Mouse (Mus musculus): Measurements from ENCODE around the gene Prrx2. TPM values are rescaled to one million over a fixed set of nuclear protein-coding genes. Genes with fewer than 3 reads are reported as not detected.

The Prrx2 gene
- polyA plus RNA-seq, 1 experiment from 2014 or later: 9.8 TPM

DNA sequence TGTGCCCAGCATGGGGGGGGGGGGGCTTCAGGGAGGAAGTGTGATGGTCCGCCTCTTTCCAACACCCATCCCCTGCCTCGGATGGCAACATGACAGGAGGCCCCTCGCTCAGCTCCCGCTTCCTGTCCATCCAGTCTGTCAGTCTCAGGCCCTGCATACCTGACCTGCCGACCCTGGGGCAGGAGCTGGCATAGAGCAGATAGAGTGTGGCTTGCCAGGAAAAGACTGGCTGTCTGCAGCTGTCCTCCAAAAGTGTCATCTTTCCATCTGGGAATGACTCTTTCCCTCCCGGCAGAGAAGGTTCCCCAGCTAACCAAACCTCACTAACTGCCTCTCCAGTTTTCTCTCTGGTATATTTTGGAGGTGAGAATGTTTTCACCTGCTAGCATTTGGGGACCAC is 15.8 kb downstream of the Prrx2 start:
- Histone ChIP-seq H3K4me1 (peaks cover 11% of the 10 kb centered on the region), H3K4me2 (replicated peaks) (no peak overlapping the region), H3K27me3 (replicated peaks) (peaks cover 26% of the 10 kb centered on the region), H3K27ac (no peak overlapping the region), H3K36me3 (no peaks in the 10 kb centered on the region), H3K9me3 (no peaks in the 10 kb centered on the region), H3K4me3 (no peak overlapping the region), H3K9ac (no peak overlapping the region)
- ATAC-seq (ENCODE audit: low FRiP score, low read depth): no peak
- WGBS: 64% methylated on average over 6 of the region's 6 CpGs

DNA sequence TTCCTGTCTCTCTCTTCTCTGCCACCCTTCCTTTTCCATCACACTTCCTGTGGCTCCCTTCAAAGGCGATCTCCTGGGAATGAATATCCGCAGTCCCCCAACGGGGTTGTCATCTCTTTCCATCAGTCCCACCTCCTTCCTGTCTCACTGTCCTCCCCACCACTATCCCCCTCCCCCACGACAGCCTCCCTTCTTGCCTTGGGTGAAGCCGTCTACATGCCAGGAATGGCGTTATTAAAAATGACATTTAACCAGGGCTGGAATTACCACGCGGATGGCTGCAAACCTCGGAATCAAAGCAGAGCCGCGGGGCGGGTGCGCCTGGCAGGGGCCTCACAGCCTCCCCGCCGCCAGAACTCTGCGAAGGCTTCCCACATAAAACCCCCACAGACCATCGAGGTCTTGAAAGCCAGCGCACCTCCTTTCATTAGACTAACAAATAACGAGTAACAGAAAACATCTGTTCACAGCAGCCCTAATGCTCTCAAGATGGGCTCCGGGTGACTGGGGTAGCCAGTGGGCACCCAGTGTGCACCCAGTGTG is 18.1 kb downstream of the Prrx2 start:
- Histone ChIP-seq H3K36me3 (no peaks in the 10 kb centered on the region), H3K4me3 (no peak overlapping the region), H3K27me3 (replicated peaks) (peaks cover 8% of the 10 kb centered on the region; the same call in 1 of the 2 replicates), H3K9ac (no peak overlapping the region; the same call in 1 of the 2 replicates), H3K9me3 (no peaks in the 10 kb centered on the region), H3K27ac (no peak overlapping the region), H3K4me1 (peaks cover 10% of the 10 kb centered on the region; the same call in 1 of the 2 replicates), H3K4me2 (replicated peaks) (no peak overlapping the region)
- WGBS: 40% methylated on average over 20 of the region's 20 CpGs
- ATAC-seq (ENCODE audit: low FRiP score, low read depth): no peak

DNA sequence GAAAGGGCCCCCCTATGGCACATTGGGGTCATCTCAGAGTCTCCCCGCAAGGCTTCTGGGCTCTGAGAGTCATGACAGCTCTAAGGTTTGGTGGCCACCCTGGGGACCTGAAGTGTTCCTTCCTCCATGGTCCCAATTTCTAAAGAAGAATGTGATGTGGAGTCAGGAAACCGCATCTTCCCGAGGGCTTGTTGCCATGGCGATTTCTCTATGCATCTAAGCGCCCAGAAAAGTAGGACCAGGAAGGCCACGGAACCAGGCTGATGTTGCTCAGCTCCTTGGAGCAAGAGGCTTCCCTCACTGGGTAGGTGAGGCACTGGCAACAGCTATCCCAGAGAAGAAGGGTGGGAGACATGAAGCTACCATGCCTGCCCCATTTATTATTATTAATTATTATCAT is 22.3 kb downstream of the Prrx2 start:
- ATAC-seq (ENCODE audit: low FRiP score, low read depth): no peak
- Histone ChIP-seq H3K9ac (no peak overlapping the region), H3K27ac (no peak overlapping the region), H3K4me3 (no peak overlapping the region), H3K9me3 (no peaks in the 10 kb centered on the region), H3K4me2 (replicated peaks) (no peak overlapping the region), H3K36me3 (no peaks in the 10 kb centered on the region), H3K4me1 (peaks cover 7% of the 10 kb centered on the region; the same call in 1 of the 2 replicates), H3K27me3 (replicated peaks) (peaks cover 8% of the 10 kb centered on the region; the same call in 1 of the 2 replicates)
- WGBS: 65% methylated on average over 6 of the region's 6 CpGs

DNA sequence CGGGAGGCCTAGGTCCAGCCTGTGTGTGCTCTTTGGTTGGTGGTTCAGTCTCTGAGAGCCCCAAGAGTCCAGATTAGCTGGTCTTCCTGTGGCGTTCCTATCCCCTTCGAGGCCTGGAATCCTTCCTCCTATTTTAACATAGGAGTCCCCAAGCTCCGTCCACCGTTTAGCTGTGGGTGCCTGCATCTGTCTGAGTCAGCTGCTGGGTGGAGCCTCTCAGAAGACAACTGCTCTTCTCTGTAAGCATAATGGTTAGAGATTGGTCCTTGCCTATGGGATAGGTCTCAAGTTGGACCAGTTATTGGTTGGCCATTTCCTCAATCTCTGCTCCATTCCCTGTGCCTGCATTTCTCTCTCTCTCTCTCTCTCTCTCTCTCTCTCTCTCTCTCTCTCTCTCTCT is 25.0 kb downstream of the Prrx2 start:
- no peak overlapping the region for H3K4me2 ChIP-seq (replicated peaks)
- 83% methylated on average over 5 of the region's 5 CpGs for WGBS
- no peak overlapping the region for H3K4me3 ChIP-seq
- no peak overlapping the region for H3K27ac ChIP-seq
- H3K4me1 ChIP-seq: peaks cover 8% of the 10 kb centered on the region
- no peaks in the 10 kb centered on the region for H3K36me3 ChIP-seq
- H3K27me3 ChIP-seq (replicated peaks): peaks cover 17% of the 10 kb centered on the region
- H3K9me3 ChIP-seq: no peaks in the 10 kb centered on the region
- no peak overlapping the region for H3K9ac ChIP-seq
- ATAC-seq (ENCODE audit: low FRiP score, low read depth): no peak

DNA sequence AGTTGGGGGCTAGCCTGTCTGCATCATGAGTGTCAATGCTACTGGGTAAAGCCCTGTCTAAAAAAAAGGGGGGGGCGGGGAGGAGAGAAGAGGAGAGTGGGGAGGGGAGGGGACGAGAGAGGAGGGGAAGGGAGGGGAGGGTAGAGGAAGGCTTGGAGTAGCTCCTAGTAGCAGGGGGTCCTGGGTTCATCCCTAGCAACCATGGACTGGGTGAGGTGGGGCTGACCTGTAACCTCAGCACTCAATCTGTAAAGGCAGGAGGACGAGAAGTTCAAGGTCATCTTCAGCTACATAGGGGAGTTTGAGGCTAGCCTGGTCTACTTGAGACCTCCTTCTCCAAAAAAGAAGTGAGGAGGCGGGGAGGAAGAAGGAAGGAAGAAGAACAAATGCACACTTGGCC is 27.3 kb downstream of the Prrx2 start:
- no peaks in the 10 kb centered on the region for H3K9me3 ChIP-seq

DNA sequence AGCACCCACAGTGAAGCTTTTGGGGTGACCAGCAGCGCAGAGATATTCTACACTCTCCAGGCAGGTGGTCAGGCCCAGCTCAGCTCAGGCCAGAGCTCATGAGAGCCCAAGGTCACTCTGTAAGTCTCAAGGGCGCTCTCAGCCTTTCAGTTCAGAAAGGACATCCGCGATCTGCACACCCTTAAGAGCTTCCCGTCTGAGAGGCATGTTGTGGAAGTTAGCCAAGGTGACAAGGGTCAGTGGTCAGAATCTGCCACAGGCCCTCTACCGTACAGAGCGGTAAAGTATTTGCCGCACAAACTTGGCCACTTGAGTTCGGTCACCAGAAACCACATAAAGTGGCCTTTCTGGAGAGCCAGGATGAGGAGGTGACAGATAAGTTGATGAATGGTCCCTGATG is 28.8 kb downstream of the Prrx2 start:
- H3K9me3 ChIP-seq: no peaks in the 10 kb centered on the region
- 77% methylated on average over 9 of the region's 9 CpGs for WGBS
- no peaks in the 10 kb centered on the region for H3K36me3 ChIP-seq
- peaks cover 12% of the 10 kb centered on the region for H3K4me1 ChIP-seq
- H3K4me2 ChIP-seq (replicated peaks): no peak overlapping the region
- H3K9ac ChIP-seq: no peak overlapping the region
- no peak overlapping the region for H3K4me3 ChIP-seq
- H3K27ac ChIP-seq: no peak overlapping the region
- H3K27me3 ChIP-seq (replicated peaks): peaks cover 34% of the 10 kb centered on the region
- ATAC-seq (ENCODE audit: low FRiP score, low read depth): no peak

More for the DNA sequence above, 27.3 kb downstream of the Prrx2 start:
- Histone ChIP-seq H3K9ac (no peak overlapping the region), H3K4me1 (peaks cover 12% of the 10 kb centered on the region), H3K27me3 (replicated peaks) (peaks cover 34% of the 10 kb centered on the region), H3K27ac (no peak overlapping the region), H3K36me3 (no peaks in the 10 kb centered on the region), H3K4me2 (replicated peaks) (no peak overlapping the region), H3K4me3 (no peak overlapping the region)
- ATAC-seq (ENCODE audit: low FRiP score, low read depth): no peak
- 64% methylated on average over 4 of the region's 4 CpGs for WGBS

DNA sequence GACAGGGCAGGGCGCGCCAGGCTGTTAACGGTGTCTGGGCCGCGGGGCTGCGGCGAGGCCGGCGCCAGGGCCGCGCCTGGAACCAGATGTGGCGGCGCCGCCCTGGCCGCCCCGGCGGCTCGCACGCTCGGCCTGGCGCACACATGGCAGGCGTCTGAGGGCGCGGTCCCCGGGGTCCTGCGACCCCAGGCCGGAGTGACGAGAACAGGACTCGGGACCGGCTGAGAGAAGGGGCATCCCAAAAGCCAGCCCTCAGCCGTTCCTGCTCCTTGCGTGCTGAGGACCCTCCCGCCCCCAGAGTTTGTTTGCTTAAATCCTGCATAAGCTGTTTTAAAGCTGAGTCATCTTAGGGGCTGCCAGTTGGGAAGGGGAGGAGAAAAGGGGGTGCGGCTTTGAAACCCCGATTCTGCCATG is 30.2 kb downstream of the Prrx2 start:
- H3K27ac ChIP-seq: no peak overlapping the region
- peak overlapping the region; percentile 56 for H3K4me2 ChIP-seq (replicated peaks)
- peaks cover 34% of the 10 kb centered on the region for H3K27me3 ChIP-seq (replicated peaks)
- no peaks in the 10 kb centered on the region for H3K36me3 ChIP-seq
- 2% methylated on average over 35 of the region's 35 CpGs for WGBS
- H3K9ac ChIP-seq: peak overlapping the region; percentile 29; the same call in 1 of the 2 replicates
- peak overlapping the region; percentile 17 for H3K4me3 ChIP-seq
- no peak for ATAC-seq (ENCODE audit: low FRiP score, low read depth)
- H3K9me3 ChIP-seq: no peaks in the 10 kb centered on the region
- H3K4me1 ChIP-seq: peaks cover 12% of the 10 kb centered on the region

DNA sequence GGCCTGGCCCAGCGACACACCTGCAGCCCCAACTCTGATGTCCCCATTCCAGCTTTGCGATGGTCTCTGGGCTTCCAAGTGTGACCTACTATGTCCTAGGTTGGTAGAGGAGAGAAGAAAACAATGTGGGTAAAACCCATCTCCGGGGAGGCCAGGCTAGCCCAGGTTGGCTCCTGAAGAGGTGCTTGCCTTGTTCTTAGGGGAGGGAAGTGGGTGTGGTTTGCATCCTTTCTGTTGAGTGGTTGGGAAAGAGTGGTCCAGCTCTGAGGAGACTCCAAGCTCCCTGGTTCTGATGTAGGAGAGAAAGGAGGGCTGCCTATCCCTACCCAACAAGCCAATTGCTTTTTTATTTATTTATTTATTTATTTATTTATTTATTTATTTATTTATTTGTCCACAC is 30.7 kb downstream of the Prrx2 start:
- WGBS: 49% methylated on average over 3 of the region's 3 CpGs
- ATAC-seq (ENCODE audit: low FRiP score, low read depth): no peak
- Histone ChIP-seq H3K4me1 (peaks cover 12% of the 10 kb centered on the region), H3K27me3 (replicated peaks) (peaks cover 34% of the 10 kb centered on the region), H3K4me3 (no peak overlapping the region), H3K9me3 (no peaks in the 10 kb centered on the region), H3K4me2 (replicated peaks) (no peak overlapping the region), H3K27ac (no peak overlapping the region), H3K36me3 (no peaks in the 10 kb centered on the region), H3K9ac (0 out of 2 replicates have a peak overlapping the region, but pooled peaks have one; percentile 29)

DNA sequence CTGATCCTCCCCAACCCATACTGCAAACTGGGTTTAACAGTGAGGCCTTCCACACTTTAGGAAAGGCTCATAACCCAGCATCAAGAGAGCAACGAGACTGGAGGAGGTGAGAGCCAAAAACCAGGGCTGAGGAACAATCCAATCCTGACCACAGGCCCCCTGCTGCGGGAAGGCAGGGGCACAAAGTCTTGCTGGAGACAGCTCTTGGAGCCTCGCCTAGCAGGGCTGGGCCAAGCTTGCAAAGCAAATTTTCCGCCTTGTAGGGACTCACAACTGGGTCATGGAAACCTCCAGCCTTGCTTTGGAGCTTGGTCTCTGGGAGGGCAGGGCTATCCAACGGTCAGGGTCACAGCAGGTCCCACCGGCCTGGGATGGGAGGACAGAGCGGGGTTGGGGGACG is 36.1 kb downstream of the Prrx2 start:
- Histone ChIP-seq H3K36me3 (no peaks in the 10 kb centered on the region), H3K4me2 (replicated peaks) (no peak overlapping the region), H3K27ac (no peak overlapping the region), H3K4me3 (no peak overlapping the region), H3K4me1 (peaks cover 3% of the 10 kb centered on the region; the same call in 1 of the 2 replicates), H3K9ac (no peak overlapping the region), H3K27me3 (replicated peaks) (peaks cover 10% of the 10 kb centered on the region; the same call in 1 of the 2 replicates), H3K9me3 (no peaks in the 10 kb centered on the region)
- ATAC-seq (ENCODE audit: low FRiP score, low read depth): no peak
- WGBS: 74% methylated on average over 8 of the region's 8 CpGs

DNA sequence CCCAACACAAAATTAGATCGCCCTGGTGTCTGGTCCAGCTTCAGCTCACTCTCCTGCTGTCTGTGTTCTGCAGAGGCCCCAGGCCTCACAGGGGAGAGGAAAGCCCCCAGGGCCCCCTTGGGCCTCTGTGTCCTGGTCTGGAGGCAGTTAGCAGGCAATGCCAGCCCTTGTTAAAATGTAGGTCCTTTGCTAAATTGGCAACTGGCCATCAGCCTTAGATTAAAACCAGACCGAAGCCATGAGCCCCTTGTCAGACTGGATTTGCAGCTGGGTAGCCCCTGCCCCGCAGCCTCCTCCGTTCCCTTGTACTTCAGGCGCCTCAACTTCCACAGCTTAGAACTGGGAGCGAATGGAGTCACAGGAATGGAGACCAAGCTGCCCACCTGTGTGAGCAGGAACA is 37.9 kb downstream of the Prrx2 start:
- ATAC-seq (ENCODE audit: low FRiP score, low read depth): no peak
- Histone ChIP-seq H3K27ac (no peak overlapping the region), H3K9ac (no peak overlapping the region), H3K27me3 (replicated peaks) (no peaks in the 10 kb centered on the region), H3K9me3 (no peaks in the 10 kb centered on the region), H3K4me3 (no peak overlapping the region), H3K4me1 (peaks cover 6% of the 10 kb centered on the region; the same call in 1 of the 2 replicates), H3K4me2 (replicated peaks) (no peak overlapping the region), H3K36me3 (no peaks in the 10 kb centered on the region)
- 88% methylated on average over 6 of the region's 6 CpGs for WGBS

DNA sequence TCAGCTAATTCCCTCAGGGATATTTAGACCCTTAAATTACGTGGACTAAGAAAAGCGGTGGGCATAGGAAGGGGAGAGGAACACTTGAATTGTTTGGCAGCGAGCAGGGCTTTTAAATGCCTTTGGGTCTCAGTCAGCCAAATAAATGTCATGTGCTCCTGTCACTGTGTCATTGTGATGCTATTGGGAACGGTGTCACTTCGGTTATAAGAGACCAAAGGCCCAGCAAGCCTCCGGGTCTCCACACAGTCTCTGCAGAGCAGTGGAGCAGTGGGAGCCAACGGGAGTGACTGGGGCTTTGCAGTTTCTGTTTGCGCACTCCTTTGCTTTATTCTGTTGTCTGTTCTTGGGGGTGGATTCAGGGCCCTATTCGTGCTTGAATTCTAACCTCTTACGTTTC is 39.7 kb downstream of the Prrx2 start:
- no peaks in the 10 kb centered on the region for H3K27me3 ChIP-seq (replicated peaks)
- H3K4me1 ChIP-seq: peaks cover 6% of the 10 kb centered on the region; the same call in 1 of the 2 replicates
- H3K27ac ChIP-seq: no peak overlapping the region
- WGBS: 47% methylated on average over 10 of the region's 10 CpGs
- no peak for ATAC-seq (ENCODE audit: low FRiP score, low read depth)
- no peak overlapping the region for H3K4me3 ChIP-seq
- H3K4me2 ChIP-seq (replicated peaks): no peak overlapping the region
- H3K36me3 ChIP-seq: no peaks in the 10 kb centered on the region
- no peak overlapping the region for H3K9ac ChIP-seq
- no peaks in the 10 kb centered on the region for H3K9me3 ChIP-seq

DNA sequence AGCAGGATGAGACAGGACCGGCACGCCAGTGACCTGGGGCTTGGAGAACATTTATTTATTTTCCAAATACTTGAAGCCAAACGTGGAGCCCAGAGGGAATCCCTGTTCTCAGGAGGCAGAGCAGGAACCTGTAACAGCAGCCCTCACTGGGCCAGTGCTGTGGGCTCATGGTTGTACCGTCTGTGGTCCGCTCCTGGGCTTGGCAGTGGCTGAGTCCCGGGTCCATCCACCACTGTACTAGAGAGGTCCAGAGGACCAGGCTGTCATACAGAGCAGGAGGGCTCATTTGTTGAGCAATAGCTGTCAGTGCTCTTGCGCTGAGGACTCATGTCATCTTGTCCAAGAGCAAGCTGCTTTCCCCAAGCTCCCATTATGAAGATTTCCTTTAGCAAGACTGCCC is 40.3 kb downstream of the Prrx2 start:
- H3K4me3 ChIP-seq: no peak overlapping the region
- H3K27ac ChIP-seq: no peak overlapping the region
- no peaks in the 10 kb centered on the region for H3K36me3 ChIP-seq
- no peak overlapping the region for H3K9ac ChIP-seq
- WGBS: 80% methylated on average over 7 of the region's 7 CpGs
- no peak overlapping the region for H3K4me2 ChIP-seq (replicated peaks)
- no peaks in the 10 kb centered on the region for H3K9me3 ChIP-seq
- ATAC-seq (ENCODE audit: low FRiP score, low read depth): no peak
- peaks cover 6% of the 10 kb centered on the region; the same call in 1 of the 2 replicates for H3K4me1 ChIP-seq
- no peaks in the 10 kb centered on the region for H3K27me3 ChIP-seq (replicated peaks)

All from neural tube, embryonic 12.5 days (tissue).